Mouse (Mus musculus) forebrain, postnatal 0 days (tissue): Measurements from ENCODE around the gene Aff1. TPM values are rescaled to one million over a fixed set of nuclear protein-coding genes. Genes with fewer than 3 reads are reported as not detected.

Experiments used
- ATAC-seq: fragments of 200-750 bp; cut with Nextera tagmentation; 2 replicates; pipeline ENCODE4 v1.8.0; 2017; ENCODE audit warnings: mild to moderate bottlenecking, moderate library complexity
- DNase-seq: peaks from one replicate; pipeline ENCODE4 v3.0.0-alpha.2; 2015
- H3K27ac ChIP-seq: fragments of 300-500 bp; sonication (generic); 2 replicates; pipeline ENCODE4 v1.5.1; 2014; ENCODE audit warnings: low read depth, mild to moderate bottlenecking, antibody characterized with exemption, low read length, moderate library complexity, mixed read lengths
- H3K27me3 ChIP-seq: fragments of 300-500 bp; sonication (generic); 2 replicates; pipeline ENCODE4 v1.6.1; 2014; ENCODE audit warnings: mild to moderate bottlenecking, low read length, mixed read lengths; ENCODE audit not compliant: insufficient read depth
- H3K36me3 ChIP-seq: fragments of 300-500 bp; sonication (generic); 2 replicates; pipeline ENCODE4 v1.6.1; 2014; ENCODE audit warnings: mild to moderate bottlenecking, moderate library complexity; ENCODE audit not compliant: insufficient read depth
- H3K4me1 ChIP-seq: fragments of 300-500 bp; sonication (generic); 2 replicates; pipeline ENCODE4 v1.6.1; 2014; ENCODE audit warnings: antibody characterized with exemption; ENCODE audit not compliant: insufficient read depth
- H3K4me2 ChIP-seq: fragments of 300-500 bp; sonication (generic); 2 replicates; pipeline ENCODE4 v1.6.1; 2014; ENCODE audit warnings: low read depth, mild to moderate bottlenecking, moderate library complexity
- H3K4me3 ChIP-seq: fragments of 300-500 bp; sonication (generic); 2 replicates; pipeline ENCODE4 v1.5.1; 2014; ENCODE audit warnings: low read depth, low read length, mixed read lengths
- H3K9ac ChIP-seq: fragments of 300-500 bp; sonication (generic); 2 replicates; pipeline ENCODE4 v1.6.1; 2014; ENCODE audit warnings: mild to moderate bottlenecking
- H3K9me3 ChIP-seq: fragments of 300-500 bp; sonication (generic); 2 replicates; pipeline ENCODE4 v1.6.1; 2016; ENCODE audit warnings: low read length
- CTCF ChIP-seq: sonication (generic); IDR thresholded peaks from 2 replicates; pipeline ENCODE4 v1.5.1; 2016; ENCODE audit warnings: antibody characterized with exemption, control low read depth, low read depth
- whole genome bisulfite sequencing: fragments of 180-500 bp; shearing (Covaris S2); extraction: QIAGEN DNeasy Blood & Tissue Kit; methylation state at CpG from one replicate; pipeline ENCODE4 v1.1.7; 2014; 5-methylcytosine and 5-hydroxymethylcytosine counted together
- polyA plus RNA-seq: library from polyadenylated mRNA; unstranded; fragments of >200 nt; fragmentation: Nextera tagmentation; extraction: Ambion mirVana; gene quantifications from 2 replicates; pipeline ENCODE4 v1.2.1, GENCODE M21; 2015
- total RNA-seq: library from RNA; depleted of rRNA; stranded (reverse); fragments of >200 nt; gene quantifications from 2 replicates; pipeline ENCODE4 v1.2.3, GENCODE M21; 2014

The Aff1 gene
- total and polyA plus RNA-seq, 2 experiments from 2014 or later = 1.0 to 4.0 TPM

DNA sequence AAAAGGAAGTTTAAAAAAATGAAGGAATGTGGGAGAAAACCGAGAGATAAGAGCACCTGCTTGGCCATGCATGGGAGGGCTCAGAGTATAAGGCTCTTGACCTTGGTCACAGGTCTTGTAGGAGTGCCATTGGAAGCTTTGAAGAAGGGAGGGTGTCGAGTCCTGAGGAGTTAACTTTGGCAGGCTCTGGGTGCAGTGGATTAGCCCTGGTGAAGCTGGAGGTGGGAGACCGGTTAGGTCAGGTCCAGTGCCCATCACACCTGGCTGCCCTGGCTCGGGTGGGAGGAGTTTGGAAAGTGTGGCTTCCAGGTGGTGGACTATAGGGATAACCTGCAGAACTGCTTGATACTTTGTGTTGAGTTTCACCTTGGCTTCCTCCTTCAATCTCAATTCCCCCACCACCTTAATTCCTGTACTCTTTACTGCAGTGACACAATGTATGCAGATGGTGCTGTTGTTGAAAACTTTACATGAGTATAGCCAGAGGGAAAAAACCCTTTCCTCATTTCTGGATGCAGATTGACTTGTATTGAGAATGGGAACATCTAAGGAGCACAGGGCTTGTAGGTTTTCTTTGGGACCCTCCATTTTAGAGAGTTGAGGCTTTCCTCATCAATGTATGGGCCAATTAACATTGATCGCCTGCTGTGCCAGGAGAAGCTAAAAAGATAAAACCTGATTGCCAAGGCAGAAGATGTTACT is 43.4 kb downstream of the Aff1 start:
- H3K4me2 ChIP-seq = no peak overlapping the region
- H3K4me1 ChIP-seq = no peaks in the 10 kb centered on the region
- H3K27ac ChIP-seq = no peak overlapping the region
- H3K9me3 ChIP-seq = no peaks in the 10 kb centered on the region
- no peak for TF ChIP-seq CTCF
- no peaks in the 10 kb centered on the region for H3K36me3 ChIP-seq
- no peak overlapping the region for H3K9ac ChIP-seq
- H3K27me3 ChIP-seq = no peaks in the 10 kb centered on the region
- DNase-seq = no peak
- ATAC-seq = no peak
- H3K4me3 ChIP-seq = no peak overlapping the region
- WGBS = 65% methylated on average over 5 of the region's 5 CpGs

DNA sequence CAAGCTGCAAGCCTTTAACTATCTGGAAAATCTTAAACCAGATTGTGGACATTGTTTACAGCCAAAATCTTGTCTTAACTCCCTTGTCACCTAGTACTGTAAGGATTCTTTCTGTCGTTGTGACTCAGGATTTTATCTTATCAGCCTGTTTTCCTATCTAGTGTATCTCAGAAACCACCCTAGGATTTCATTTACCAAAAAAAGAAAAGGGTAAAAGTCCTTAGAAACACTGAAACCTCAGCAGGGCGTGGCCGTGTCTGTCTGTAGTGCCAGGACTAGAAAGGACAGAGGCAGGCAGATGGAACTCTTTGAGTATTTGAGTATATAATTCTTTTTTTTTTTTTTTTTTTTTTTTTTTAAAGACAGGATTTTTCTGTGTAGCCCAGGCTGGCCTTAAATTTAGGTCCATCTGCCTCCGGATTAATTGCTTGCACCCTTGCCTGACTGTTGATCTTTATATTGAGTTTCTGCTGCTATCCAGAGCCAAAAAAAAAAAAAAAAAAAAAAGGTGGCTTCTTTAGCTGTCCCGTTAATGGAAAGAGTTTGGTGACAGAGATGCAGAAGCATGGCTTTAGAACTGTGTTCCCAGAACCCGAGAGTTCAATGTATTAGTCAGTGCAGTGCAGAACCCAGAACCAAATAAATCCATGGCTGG is 44.5 kb downstream of the Aff1 start:
- Histone ChIP-seq H3K36me3 (no peaks in the 10 kb centered on the region), H3K4me2 (no peak overlapping the region), H3K4me3 (no peak overlapping the region), H3K27ac (no peak overlapping the region), H3K9me3 (no peaks in the 10 kb centered on the region), H3K27me3 (no peaks in the 10 kb centered on the region), H3K9ac (no peak overlapping the region), H3K4me1 (no peaks in the 10 kb centered on the region)
- ATAC-seq (no peak), DNase-seq (no peak)
- WGBS = 71% methylated on average over 6 of the region's 6 CpGs
- no peak for TF ChIP-seq CTCF

DNA sequence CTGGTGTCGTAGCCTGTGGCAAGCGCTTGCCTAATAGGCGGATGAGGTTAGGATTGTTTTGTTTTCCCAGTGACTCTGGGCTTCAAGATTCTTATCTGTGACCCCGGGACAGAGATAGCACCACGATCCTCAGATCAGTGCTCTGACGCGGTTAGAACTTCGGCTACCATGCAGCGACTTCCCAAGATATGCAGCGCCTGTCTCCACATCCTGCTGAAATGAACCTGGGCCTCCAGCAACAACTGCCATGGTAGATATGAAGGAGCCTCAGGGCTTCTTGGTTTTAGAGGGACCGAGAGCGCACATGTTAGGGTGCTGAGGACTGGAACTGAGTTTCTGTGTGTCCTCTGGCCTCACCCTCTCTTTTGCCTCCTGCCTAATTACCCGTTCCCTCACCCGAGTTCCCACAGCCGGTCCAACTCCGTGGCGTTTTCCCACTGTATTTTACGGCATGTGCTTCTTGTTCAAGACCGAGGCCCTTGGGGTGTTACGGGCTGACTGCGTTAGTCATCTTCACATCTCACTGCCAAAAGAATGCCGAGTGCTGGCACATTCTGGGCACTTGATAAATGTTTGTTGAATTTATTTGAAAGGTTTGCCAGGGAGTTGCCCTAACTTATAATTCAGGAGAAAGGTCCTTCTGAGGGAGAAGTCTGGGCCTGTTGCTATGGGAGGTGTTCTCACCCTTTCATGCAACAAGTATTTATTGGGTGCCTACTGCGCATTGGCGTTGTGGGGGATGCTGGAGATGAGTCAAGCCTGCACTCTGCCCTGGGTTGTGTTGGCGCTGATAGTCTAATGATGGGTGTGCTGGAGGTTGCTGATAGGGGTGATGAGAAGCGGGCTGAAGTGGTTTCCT is 45.3 kb downstream of the Aff1 start:
- Histone ChIP-seq H3K4me3 (no peak overlapping the region), H3K36me3 (no peaks in the 10 kb centered on the region), H3K9me3 (no peaks in the 10 kb centered on the region), H3K4me1 (no peaks in the 10 kb centered on the region), H3K9ac (no peak overlapping the region), H3K27me3 (no peaks in the 10 kb centered on the region), H3K4me2 (no peak overlapping the region), H3K27ac (no peak overlapping the region)
- 65% methylated on average over 26 of the region's 26 CpGs for WGBS
- ATAC-seq (no peak; the same call in 1 of the 2 replicates), DNase-seq (no peak)
- TF ChIP-seq CTCF = no peak

DNA sequence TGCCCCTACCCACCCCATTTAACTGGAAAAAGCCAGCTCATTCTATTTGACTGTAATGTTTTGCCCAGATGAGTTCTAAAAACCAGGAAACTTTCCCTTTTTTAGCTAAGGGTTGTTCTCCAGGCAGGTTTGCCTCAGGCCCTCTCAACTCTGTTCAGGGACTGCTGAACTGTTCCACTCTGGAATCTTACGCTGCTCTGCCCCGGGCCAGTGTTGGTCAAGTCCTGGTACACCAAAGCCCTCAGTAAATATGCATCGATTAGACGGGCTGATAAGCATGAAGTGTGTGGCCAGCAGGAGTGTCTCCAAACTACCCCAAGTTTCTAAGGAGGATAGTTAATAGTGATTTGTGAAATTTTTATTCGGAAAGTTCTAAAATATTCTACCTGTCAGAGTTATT is 46.3 kb downstream of the Aff1 start:
- Histone ChIP-seq H3K27ac (no peak overlapping the region), H3K36me3 (no peaks in the 10 kb centered on the region), H3K9ac (no peak overlapping the region), H3K4me3 (no peak overlapping the region), H3K4me1 (no peaks in the 10 kb centered on the region), H3K9me3 (no peaks in the 10 kb centered on the region), H3K27me3 (no peaks in the 10 kb centered on the region), H3K4me2 (no peak overlapping the region)
- TF ChIP-seq CTCF = no peak
- DNase-seq (no peak), ATAC-seq (no peak)
- WGBS = 90% methylated on average over 5 of the region's 5 CpGs

DNA sequence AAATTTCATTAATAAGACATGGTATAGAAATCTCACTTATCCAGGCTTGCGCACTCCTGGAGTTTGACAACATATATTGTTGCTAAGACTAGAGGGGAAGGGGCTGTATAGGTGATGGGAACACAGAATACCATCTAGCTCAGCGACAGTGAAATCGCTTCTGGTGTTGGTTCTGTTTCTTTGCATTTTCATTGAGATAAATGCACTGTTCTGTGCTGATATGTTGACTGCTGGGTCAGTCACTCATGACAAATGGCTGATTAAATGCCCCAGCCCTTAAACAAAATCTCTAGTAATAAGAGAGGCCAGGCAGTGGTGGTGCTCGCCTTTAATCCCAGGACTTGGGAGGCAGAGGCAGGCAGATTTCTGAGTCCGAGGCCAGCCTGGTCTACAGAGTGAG is 47.0 kb downstream of the Aff1 start:
- H3K4me2 ChIP-seq = no peak overlapping the region
- H3K4me3 ChIP-seq = no peak overlapping the region
- no peak for DNase-seq
- no peak for ATAC-seq
- TF ChIP-seq CTCF = no peak
- WGBS = 93% methylated on average over 5 of the region's 5 CpGs
- no peaks in the 10 kb centered on the region for H3K9me3 ChIP-seq
- H3K4me1 ChIP-seq = no peaks in the 10 kb centered on the region
- no peak overlapping the region for H3K27ac ChIP-seq
- no peaks in the 10 kb centered on the region for H3K36me3 ChIP-seq
- H3K27me3 ChIP-seq = no peaks in the 10 kb centered on the region
- no peak overlapping the region for H3K9ac ChIP-seq

DNA sequence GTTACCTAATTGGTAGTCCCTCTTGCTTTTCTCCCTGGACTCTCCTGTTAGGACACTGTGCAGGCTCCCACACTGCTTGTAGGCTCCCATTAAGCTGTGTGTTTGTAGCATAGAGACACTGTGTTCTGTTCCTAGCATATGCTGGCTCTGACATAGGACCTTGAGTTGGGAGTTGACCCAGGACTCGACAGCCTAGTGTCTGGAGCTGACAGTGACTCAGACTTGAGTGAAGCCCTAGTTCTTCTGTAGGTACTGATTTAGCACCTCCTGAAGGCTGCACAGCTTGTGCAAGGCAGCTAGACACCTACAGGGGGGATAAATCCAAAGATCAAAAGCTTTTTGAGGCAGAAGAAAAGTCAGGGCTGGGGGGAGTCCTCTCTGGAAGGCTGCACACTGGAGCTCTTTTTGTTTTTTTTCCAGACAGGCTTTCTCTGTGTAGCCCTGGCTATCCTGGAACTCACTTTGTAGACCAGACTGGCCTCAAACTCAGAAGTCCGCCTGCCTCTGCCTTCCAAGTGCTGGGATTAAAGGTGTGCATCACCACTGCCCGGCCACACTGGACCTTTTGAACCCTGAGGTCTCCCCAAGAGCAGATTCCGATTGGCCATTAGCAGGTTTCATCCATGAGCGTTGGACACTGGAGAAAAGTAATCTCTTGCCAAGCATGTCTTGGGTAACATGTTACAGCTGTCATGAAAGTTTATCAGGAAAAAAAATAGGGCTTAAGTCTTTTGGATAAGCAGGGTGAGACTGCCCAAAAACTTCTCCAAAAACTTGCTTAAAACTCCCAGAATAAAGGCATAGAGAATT is 48.1 kb downstream of the Aff1 start:
- WGBS = 83% methylated on average over 5 of the region's 5 CpGs
- Histone ChIP-seq H3K27me3 (no peaks in the 10 kb centered on the region), H3K4me2 (no peak overlapping the region), H3K9ac (no peak overlapping the region), H3K4me3 (no peak overlapping the region), H3K27ac (no peak overlapping the region), H3K9me3 (no peaks in the 10 kb centered on the region), H3K4me1 (no peaks in the 10 kb centered on the region), H3K36me3 (no peaks in the 10 kb centered on the region)
- DNase-seq (no peak), ATAC-seq (no peak)
- TF ChIP-seq CTCF = no peak
